In the genomic region with DNA sequence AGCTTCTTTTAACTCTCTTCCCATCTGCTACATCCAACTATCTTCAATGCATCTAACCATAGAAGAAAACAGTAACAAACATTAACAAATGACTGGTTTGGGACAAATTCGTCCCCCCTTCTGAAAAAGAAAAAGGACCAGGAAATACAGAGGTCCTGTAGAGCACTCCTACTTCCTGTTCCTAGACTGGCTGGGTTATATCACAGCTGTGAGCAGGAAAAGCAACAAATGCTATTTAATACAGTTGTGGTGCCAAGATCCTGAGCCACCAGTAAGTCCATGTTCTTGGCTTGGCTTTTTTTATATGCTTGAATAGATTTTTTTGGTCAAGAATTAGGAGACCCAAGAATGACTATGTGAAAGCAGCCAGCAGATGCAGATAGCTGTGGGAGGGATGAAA, we compare ENCODE assay signal across 1 mouse cellular context.
TF ChIP-seq lines count a peak whose summit lies in the region.

No protein-coding gene starts in this region.

TF ChIP-seq in MEL, 35 proteins besides CTCF, POLR2A, EP300 and RAD21:
- TF ChIP-seq MXI1 (IDR thresholded peaks at IDR 0.05; ENCODE audit: low read depth, low read length) (no peak), HCFC1 (IDR thresholded peaks at IDR 0.05; ENCODE audit: low read depth, low read length) (no peak), MAFK (IDR thresholded peaks at IDR 0.05; ENCODE audit: borderline replicate concordance, low read depth, low read length) (no peak), TAL1 (IDR thresholded peaks at IDR 0.05; ENCODE audit: low read length) (no peak), POLR2AphosphoS5 (IDR thresholded peaks at IDR 0.05; ENCODE audit: borderline replicate concordance, low read depth, low read length) (no peak), ZC3H11A (IDR thresholded peaks at IDR 0.05; ENCODE audit: low read depth, low read length) (no peak), ZNF384 (IDR thresholded peaks at IDR 0.05; ENCODE audit: low read depth, low read length) (peak; percentile 89; the same call in 1 of the 2 replicates), ELF1 (IDR thresholded peaks at IDR 0.05; ENCODE audit: low read depth, low read length) (peak; percentile 55; the same call in 1 of the 2 replicates)
